Mouse (Mus musculus) heart, embryonic 15.5 days (tissue): ENCODE results near the gene Lrrfip2. TPM values are rescaled to one million over a fixed set of nuclear protein-coding genes. Genes with fewer than 3 reads are reported as not detected.

Source experiments
- ATAC-seq: fragments of 200-750 bp; cut with Nextera tagmentation; replicated peaks from 2 replicates; pipeline ENCODE4 v1.8.0; 2017; ENCODE audit warnings: low read depth, moderate TSS enrichment; ENCODE audit not compliant: insufficient number of reproducible peaks, insufficient read depth, low FRiP score
- H3K27ac ChIP-seq: fragments of 300-500 bp; sonication (generic); 2 replicates; pipeline ENCODE4 v1.5.1; 2015; ENCODE audit warnings: mild to moderate bottlenecking, inconsistent platforms
- H3K27me3 ChIP-seq: fragments of 300-500 bp; sonication (generic); 2 replicates; pipeline ENCODE4 v1.6.1; 2015; ENCODE audit warnings: inconsistent platforms
- H3K36me3 ChIP-seq: fragments of 300-500 bp; sonication (generic); 2 replicates; pipeline ENCODE4 v1.6.1; 2015; ENCODE audit warnings: mild to moderate bottlenecking, inconsistent platforms
- H3K4me1 ChIP-seq: fragments of 300-500 bp; sonication (generic); replicated peaks from 2 replicates; pipeline ENCODE4 v1.6.1; 2015; ENCODE audit warnings: inconsistent platforms
- H3K4me2 ChIP-seq: fragments of 300-500 bp; sonication (generic); 2 replicates; pipeline ENCODE4 v1.6.1; 2015; ENCODE audit warnings: inconsistent platforms, mild to moderate bottlenecking, moderate library complexity
- H3K4me3 ChIP-seq: fragments of 300-500 bp; sonication (generic); 2 replicates; pipeline ENCODE4 v1.5.1; 2015; ENCODE audit warnings: mild to moderate bottlenecking, inconsistent platforms
- H3K9ac ChIP-seq: fragments of 300-500 bp; sonication (generic); 2 replicates; pipeline ENCODE4 v1.6.1; 2015; ENCODE audit warnings: mild to moderate bottlenecking, inconsistent platforms
- H3K9me3 ChIP-seq: fragments of 300-500 bp; sonication (generic); replicated peaks from 2 replicates; pipeline ENCODE4 v1.6.1; 2016; ENCODE audit warnings: inconsistent platforms
- WGBS: fragments of 180-500 bp; shearing (Covaris S2); methylation state at CpG from one replicate; pipeline ENCODE4 v1.1.7; 2015; ENCODE audit warnings: mixed read lengths; 5-methylcytosine and 5-hydroxymethylcytosine counted together
- polyA plus RNA-seq: library from polyadenylated mRNA; unstranded; fragments of >200 nt; fragmentation: Nextera tagmentation; extraction: Ambion mirVana; gene quantifications from 2 replicates; pipeline ENCODE4 v1.2.1, GENCODE M21; 2015

Gene Lrrfip2
- polyA plus RNA-seq, 1 experiment from 2014 or later, result 64.9 TPM

DNA sequence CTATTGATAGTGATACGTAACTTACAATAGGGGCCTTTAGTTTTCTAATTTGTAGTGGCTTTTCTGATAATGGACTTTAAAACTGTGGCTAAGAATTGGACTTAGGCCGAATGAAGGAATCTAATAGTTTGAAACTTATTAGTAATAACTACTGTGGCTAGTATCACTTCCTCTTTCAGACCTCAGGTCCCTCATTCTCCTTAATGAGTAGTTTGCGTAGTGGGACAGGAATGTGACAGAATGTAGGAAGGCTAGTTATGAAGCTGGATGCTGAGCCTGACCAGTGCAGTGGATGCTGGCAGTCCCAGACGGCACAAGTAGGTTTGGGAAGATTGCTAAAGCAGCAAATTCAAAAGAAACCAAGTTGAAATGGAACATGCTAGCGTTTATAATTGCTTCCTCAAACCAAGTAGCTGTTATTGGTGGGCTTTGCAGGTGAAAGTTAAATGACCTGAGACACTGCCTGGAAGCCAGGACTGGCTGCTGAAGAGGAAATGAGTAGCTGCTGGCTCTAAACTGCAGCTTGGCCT lies 103.2 kb downstream of the Lrrfip2 start:
- H3K9ac ChIP-seq, result no peak overlapping the region
- no peak overlapping the region for H3K27ac ChIP-seq
- H3K36me3 ChIP-seq, result peaks cover 79% of the 10 kb centered on the region
- H3K4me3 ChIP-seq, result no peak overlapping the region
- WGBS, result 89% methylated on average over 5 of the region's 5 CpGs
- peaks cover 3% of the 10 kb centered on the region; the same call in 1 of the 2 replicates for H3K4me1 ChIP-seq
- no peaks in the 10 kb centered on the region for H3K27me3 ChIP-seq
- H3K9me3 ChIP-seq, result no peaks in the 10 kb centered on the region
- no peak overlapping the region for H3K4me2 ChIP-seq
- ATAC-seq, result no peak

DNA sequence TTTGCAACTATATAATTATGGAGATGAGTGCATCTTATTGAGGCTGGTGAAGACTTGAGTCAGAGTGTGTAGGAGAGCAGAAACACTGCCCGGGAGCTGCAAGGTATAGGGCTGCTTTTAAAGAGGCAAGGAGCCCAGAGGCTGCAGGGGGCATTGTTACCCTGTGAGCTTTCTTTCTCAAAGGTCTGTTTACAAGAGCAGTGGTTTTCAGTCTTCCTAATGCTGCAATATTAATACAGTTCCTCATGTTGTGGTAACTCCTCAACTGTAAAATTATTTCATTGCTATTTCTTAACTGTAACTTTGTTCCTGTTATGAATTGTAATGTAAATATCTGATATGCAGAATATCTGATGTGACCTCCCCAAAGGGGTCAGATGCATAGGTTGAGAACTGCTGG lies 104.2 kb downstream of the Lrrfip2 start:
- H3K27me3 ChIP-seq, result no peaks in the 10 kb centered on the region
- no peaks in the 10 kb centered on the region for H3K9me3 ChIP-seq
- no peak overlapping the region for H3K4me3 ChIP-seq
- H3K9ac ChIP-seq, result no peak overlapping the region
- no peak overlapping the region for H3K4me2 ChIP-seq
- WGBS, result 79% methylated on average over 1 of the region's 1 CpGs
- no peak overlapping the region for H3K27ac ChIP-seq
- H3K4me1 ChIP-seq, result peaks cover 9% of the 10 kb centered on the region
- ATAC-seq, result no peak
- peaks cover 74% of the 10 kb centered on the region for H3K36me3 ChIP-seq

DNA sequence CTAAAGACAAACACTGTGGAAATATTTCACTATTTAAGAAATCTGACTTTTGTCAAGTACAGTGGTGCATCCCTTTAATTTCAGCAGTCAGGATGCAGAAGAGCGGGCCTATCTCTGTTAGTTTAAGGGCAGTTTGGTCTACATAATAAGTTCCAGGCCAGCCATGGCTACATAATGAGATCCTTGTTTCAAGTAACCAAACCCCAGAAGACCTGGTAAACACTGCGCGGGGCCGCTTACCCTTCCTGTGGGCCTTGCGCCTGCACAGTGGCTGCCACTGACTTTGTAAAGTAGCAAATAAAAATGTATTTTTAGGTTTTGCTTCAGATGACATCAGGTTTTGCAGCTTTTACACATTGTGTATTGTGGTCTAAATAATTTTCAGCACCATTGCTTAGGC lies 106.0 kb downstream of the Lrrfip2 start:
- no peaks in the 10 kb centered on the region for H3K27me3 ChIP-seq
- peaks cover 23% of the 10 kb centered on the region for H3K4me1 ChIP-seq
- no peak overlapping the region for H3K9ac ChIP-seq
- no peak for ATAC-seq
- no peak overlapping the region for H3K27ac ChIP-seq
- peaks cover 64% of the 10 kb centered on the region for H3K36me3 ChIP-seq
- no peaks in the 10 kb centered on the region for H3K9me3 ChIP-seq
- no peak overlapping the region for H3K4me3 ChIP-seq
- H3K4me2 ChIP-seq, result no peak overlapping the region
- WGBS, result 95% methylated on average over 5 of the region's 5 CpGs

DNA sequence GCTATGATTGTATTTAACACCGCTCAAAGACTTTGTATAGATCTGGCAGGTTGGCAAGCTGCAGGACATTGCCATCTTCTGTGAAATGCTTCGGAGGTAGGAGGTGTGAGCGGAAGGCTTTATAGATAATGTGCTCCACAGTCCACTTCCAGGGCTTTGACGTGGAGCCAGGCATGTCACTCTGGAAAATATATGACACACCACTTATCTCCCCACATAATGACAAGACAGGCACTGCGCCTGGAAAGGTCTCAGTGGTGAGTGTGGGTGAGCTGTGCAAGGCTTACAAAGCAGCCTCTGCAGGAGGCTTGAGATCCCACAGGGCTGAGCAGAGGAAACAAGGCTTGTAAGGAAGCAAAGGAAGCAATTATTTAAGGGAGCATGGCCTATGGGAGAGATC lies 111.1 kb downstream of the Lrrfip2 start:
- ATAC-seq, result peak; percentile 88
- Histone ChIP-seq H3K27me3 (no peaks in the 10 kb centered on the region), H3K36me3 (peaks cover 60% of the 10 kb centered on the region)

DNA sequence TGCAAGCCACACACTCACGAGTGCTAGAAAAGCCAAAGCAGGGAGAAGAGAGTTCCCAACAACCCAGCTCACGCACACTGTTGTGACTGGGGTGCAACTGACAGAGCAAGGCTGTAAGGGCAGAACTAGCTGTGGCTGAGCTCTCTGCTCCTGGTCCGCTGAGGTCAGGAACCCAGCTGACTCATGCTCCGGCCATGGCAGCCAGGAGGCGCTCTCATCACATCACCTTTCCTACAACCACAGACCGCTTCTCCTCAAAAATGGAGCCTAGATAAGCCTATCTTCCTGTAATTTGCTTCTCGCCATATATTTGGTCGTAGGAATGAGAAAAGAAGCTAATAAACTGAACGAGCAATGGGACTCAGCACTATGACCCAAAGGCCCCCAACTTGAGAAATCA lies 117.3 kb downstream of the Lrrfip2 start:
- Histone ChIP-seq H3K27ac (no peak overlapping the region), H3K9ac (no peak overlapping the region), H3K4me3 (no peak overlapping the region), H3K4me1 (0 out of 2 replicates have a peak, but pooled peaks cover under 1% of the 10 kb centered on the region), H3K4me2 (no peak overlapping the region), H3K36me3 (peaks cover 82% of the 10 kb centered on the region), H3K9me3 (no peaks in the 10 kb centered on the region), H3K27me3 (no peaks in the 10 kb centered on the region)
- WGBS, result 85% methylated on average over 9 of the region's 9 CpGs
- no peak for ATAC-seq

More for the DNA sequence above, 111.1 kb downstream of the Lrrfip2 start:
- no peak overlapping the region for H3K9ac ChIP-seq
- no peaks in the 10 kb centered on the region for H3K9me3 ChIP-seq
- peak overlapping the region; percentile 82 for H3K27ac ChIP-seq
- H3K4me2 ChIP-seq, result no peak overlapping the region
- 34% methylated on average over 5 of the region's 5 CpGs for WGBS
- no peak overlapping the region for H3K4me3 ChIP-seq
- peaks cover 35% of the 10 kb centered on the region for H3K4me1 ChIP-seq

DNA sequence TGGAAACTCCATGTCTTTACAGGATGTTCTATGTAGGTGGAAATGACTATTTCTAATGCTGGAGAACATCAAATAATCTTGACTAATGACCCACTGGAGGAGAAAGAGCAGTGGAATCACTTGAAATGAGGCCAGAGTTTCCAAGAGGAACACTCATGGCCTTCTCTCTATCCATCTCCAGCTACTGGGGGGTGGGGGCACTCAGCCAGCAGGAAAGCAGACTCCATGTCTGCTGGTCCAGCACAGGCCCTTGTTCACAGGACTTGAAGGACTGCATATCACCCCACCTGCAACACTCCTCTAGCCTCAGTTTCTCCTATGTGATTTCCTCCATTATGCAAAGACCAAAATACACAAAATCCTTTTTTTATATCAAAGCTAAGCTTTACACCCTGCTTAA lies 120.3 kb downstream of the Lrrfip2 start:
- Histone ChIP-seq H3K27ac (no peak overlapping the region), H3K9me3 (no peaks in the 10 kb centered on the region), H3K36me3 (peaks cover 80% of the 10 kb centered on the region), H3K4me1 (peaks cover 4% of the 10 kb centered on the region), H3K9ac (no peak overlapping the region), H3K4me3 (no peak overlapping the region), H3K27me3 (no peaks in the 10 kb centered on the region), H3K4me2 (no peak overlapping the region)
- no peak for ATAC-seq

DNA sequence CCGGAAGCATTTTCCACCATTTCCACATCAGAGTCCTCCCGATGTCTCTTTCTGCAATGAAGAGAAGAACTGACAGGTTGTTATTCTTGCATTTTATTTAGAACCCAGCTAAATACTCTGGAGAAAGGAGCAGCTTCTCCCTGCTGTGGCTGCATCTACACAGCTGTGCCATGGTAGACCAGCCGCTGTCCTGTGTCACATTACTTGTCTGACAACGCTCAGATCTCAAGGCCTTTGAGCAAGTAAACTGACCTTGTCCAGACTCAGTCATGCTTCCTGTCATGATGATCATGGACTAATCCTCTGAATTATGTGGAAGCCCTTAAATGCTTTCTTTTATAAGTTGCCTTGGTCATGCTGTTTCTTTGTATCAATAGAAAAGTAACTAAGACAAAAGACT lies 122.4 kb downstream of the Lrrfip2 start:
- peaks cover 7% of the 10 kb centered on the region for H3K4me1 ChIP-seq
- H3K27me3 ChIP-seq, result no peaks in the 10 kb centered on the region
- no peak overlapping the region for H3K9ac ChIP-seq
- no peak for ATAC-seq
- H3K27ac ChIP-seq, result no peak overlapping the region
- H3K4me2 ChIP-seq, result no peak overlapping the region
- peaks cover 63% of the 10 kb centered on the region for H3K36me3 ChIP-seq
- H3K9me3 ChIP-seq, result no peaks in the 10 kb centered on the region
- H3K4me3 ChIP-seq, result no peak overlapping the region
- WGBS, result 79% methylated on average over 4 of the region's 4 CpGs

DNA sequence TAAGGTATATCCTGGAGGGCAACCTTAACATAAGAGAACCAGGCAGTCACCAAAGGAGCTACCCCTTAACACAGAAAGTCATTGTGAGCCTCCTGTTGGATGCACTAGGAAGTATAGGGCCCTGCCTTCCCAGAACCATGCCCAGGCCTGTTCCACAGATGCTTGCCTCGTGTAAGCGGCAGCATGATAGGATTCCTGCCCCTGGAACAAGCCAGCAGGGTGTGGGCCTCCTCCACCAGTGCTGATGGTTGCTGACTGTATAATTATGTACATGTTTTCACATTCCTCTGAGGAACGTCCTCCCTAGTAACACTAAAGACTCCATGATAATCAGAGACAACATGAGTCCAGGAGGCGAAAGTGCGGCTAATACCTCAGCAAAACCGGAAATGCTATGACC lies 126.0 kb downstream of the Lrrfip2 start:
- Histone ChIP-seq H3K9me3 (no peaks in the 10 kb centered on the region), H3K4me3 (no peak overlapping the region), H3K36me3 (peaks cover 35% of the 10 kb centered on the region), H3K4me1 (peaks cover 19% of the 10 kb centered on the region), H3K4me2 (no peak overlapping the region), H3K27ac (no peak overlapping the region), H3K9ac (no peak overlapping the region), H3K27me3 (no peaks in the 10 kb centered on the region)
- ATAC-seq, result no peak
- WGBS, result 69% methylated on average over 6 of the region's 6 CpGs

DNA sequence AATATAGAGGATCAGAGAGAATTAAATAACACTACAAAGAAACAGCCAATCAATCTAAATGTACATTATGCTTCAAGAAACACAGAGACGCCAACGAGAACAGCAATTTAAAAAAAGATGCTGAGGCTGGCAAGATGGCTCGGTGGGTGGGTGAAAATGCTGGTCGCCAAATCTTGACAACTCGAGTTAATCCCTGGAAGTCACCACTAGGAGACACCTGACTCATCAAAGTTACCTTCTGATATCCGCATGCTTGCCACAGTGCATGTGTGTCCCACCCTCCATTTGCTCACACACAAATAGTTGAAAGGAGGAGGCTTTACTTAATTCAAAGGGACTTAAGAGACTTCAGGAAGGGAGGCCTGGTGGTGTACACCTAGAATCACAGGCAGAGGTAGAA lies 128.2 kb downstream of the Lrrfip2 start:
- WGBS, result 79% methylated on average over 6 of the region's 6 CpGs
- no peaks in the 10 kb centered on the region for H3K27me3 ChIP-seq
- ATAC-seq, result no peak
- peaks cover 19% of the 10 kb centered on the region for H3K4me1 ChIP-seq
- H3K27ac ChIP-seq, result no peak overlapping the region
- no peaks in the 10 kb centered on the region for H3K9me3 ChIP-seq
- H3K4me2 ChIP-seq, result no peak overlapping the region
- peaks cover 30% of the 10 kb centered on the region for H3K36me3 ChIP-seq
- H3K9ac ChIP-seq, result no peak overlapping the region
- no peak overlapping the region for H3K4me3 ChIP-seq

DNA sequence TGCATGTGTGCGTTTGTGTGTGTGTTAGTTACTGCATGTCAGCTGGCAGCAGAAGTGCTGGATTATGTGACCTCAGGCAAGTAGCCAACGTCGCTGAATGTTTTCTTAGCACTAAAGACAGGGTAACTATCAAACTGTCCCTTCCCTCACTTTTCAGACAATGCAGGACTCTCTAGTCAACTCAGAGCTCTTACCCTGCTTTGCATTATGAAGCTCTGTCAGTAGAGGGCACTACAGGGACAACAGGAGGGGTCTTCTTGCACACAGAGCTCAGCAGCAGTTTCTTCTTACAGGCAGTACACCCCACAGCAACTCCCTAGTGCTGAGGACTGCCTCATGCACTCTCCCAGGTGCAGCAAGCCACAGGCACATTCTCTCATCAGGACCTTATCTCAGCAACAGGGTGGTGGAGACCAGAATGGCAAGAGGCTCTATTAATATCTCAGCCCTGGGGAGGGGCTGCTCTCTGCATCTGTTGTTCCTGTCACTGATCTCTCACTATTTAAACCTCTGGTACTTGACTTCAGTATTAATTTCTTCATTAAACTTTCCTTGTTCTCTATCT lies 130.4 kb downstream of the Lrrfip2 start:
- Histone ChIP-seq H3K4me2 (no peak overlapping the region), H3K4me3 (no peak overlapping the region), H3K4me1 (peaks cover 14% of the 10 kb centered on the region), H3K36me3 (peaks cover 42% of the 10 kb centered on the region), H3K27me3 (no peaks in the 10 kb centered on the region), H3K9ac (no peak overlapping the region), H3K27ac (peak overlapping the region; percentile 80), H3K9me3 (no peaks in the 10 kb centered on the region)
- ATAC-seq, result peak; percentile 88
- 44% methylated on average over 3 of the region's 3 CpGs for WGBS

DNA sequence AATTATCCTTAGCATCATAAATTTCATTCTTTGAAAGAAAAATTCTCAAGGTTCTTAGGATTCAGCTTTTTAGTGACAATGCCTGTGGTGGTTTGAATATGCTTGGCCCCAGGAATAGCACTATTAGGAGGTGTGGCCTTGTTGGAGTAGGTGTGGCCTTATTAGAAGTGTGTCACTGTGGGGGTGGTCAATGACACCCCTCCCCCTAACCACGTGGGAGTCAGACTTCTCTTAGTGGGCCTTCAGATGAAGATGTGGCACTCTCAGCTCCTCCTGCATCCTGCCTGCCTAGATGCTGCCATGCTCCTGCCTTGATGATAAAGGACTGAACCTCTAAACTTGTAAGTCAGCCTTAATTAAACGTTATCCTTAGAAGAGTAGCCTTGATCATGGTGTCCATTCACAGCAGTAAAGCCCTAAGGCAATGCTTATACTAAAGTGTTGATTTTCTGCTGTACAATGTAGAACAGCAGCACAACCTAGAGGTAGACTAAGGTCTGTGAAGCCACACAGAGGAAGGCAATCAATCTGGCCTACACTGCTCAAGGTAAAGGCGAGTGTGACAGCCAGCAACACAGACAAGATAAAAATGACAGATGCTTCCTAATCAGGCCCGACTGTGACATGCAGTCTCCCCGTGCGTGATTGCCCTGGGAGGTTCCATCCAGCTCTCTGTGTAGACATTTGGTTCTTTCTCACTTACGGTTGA lies 134.9 kb downstream of the Lrrfip2 start:
- Histone ChIP-seq H3K4me2 (no peak overlapping the region), H3K36me3 (peaks cover 66% of the 10 kb centered on the region), H3K9me3 (no peaks in the 10 kb centered on the region), H3K27ac (no peak overlapping the region), H3K9ac (no peak overlapping the region), H3K4me1 (peaks cover 5% of the 10 kb centered on the region), H3K27me3 (no peaks in the 10 kb centered on the region), H3K4me3 (no peak overlapping the region)
- 48% methylated on average over 7 of the region's 7 CpGs for WGBS
- ATAC-seq, result 0 out of 2 replicates have a peak, but pooled peaks have one; percentile 65
